Comparison of ENCODE assay signal across 32 mouse cellular contexts in genomic region chr2:21474957-21475356, GRCm38 (mm10).
"Had no signal": no experiment of that assay in that cellular context is flagged by ENCODE, and none has a peak within 500 bp of the region (broad histone marks: within the 10 kb centered on the region; RNA-seq: fewer than 3 reads in every experiment).

No protein-coding gene starts in this region.

- H3K27ac ChIP-seq: left cerebral cortex, adult 2 months; limb, embryonic 10.5 days; limb, embryonic 12.5 days; limb, embryonic 13.5 days; limb, embryonic 15.5 days; liver, embryonic 12.5 days; liver, embryonic 13.5 days; liver, embryonic 14.5 days; liver, embryonic 15.5 days; lung, embryonic 15.5 days; macrophage; midbrain, embryonic 10.5 days; midbrain, embryonic 12.5 days; midbrain, embryonic 13.5 days; midbrain, embryonic 15.5 days had no signal

- DNase-seq: left cerebral cortex, postnatal 4 days; liver; liver, embryonic 13.5 days; liver, postnatal 0 days; lung, adult 18-20 months; lung, adult 2 months; lung, embryonic 14.5 days; lung, postnatal 10 days; lung, postnatal 14 days; lung, postnatal 36 days; lung, postnatal 4 days; midbrain, embryonic 14.5 days had no signal

- H3K36me3 ChIP-seq: limb, embryonic 10.5 days; limb, embryonic 12.5 days; limb, embryonic 13.5 days; limb, embryonic 15.5 days; liver, embryonic 12.5 days; liver, embryonic 13.5 days; liver, embryonic 15.5 days; lung, embryonic 15.5 days; midbrain, embryonic 10.5 days; midbrain, embryonic 12.5 days; midbrain, embryonic 13.5 days; midbrain, embryonic 15.5 days had no signal

- H3K4me3 ChIP-seq: left cerebral cortex, adult 2 months; limb, embryonic 10.5 days; limb, embryonic 12.5 days; limb, embryonic 13.5 days; limb, embryonic 15.5 days; liver, embryonic 12.5 days; liver, embryonic 13.5 days; liver, embryonic 15.5 days; lung, embryonic 15.5 days; megakaryocyte, embryonic 14.5 days; midbrain, embryonic 10.5 days; midbrain, embryonic 12.5 days; midbrain, embryonic 13.5 days; midbrain, embryonic 15.5 days; myocyte had no signal

- H3K4me2 ChIP-seq: limb, embryonic 12.5 days; limb, embryonic 13.5 days; limb, embryonic 15.5 days; liver, embryonic 11.5 days; liver, embryonic 12.5 days; liver, embryonic 13.5 days; liver, embryonic 15.5 days; lung, embryonic 14.5 days; lung, embryonic 15.5 days; midbrain, embryonic 11.5 days; midbrain, embryonic 12.5 days; midbrain, embryonic 13.5 days; midbrain, embryonic 15.5 days had no signal

- ATAC-seq: liver, embryonic 12.5 days; liver, postnatal 0 days; lung, postnatal 0 days; midbrain, embryonic 13.5 days; midbrain, embryonic 15.5 days; midbrain, embryonic 16.5 days had no signal

- H3K9me3 ChIP-seq: limb, embryonic 10.5 days; limb, embryonic 12.5 days; limb, embryonic 13.5 days; limb, embryonic 15.5 days; liver, embryonic 12.5 days; liver, embryonic 13.5 days; liver, embryonic 15.5 days; lung, embryonic 15.5 days; midbrain, embryonic 10.5 days; midbrain, embryonic 12.5 days; midbrain, embryonic 13.5 days; midbrain, embryonic 15.5 days had no signal

- H3K4me1 ChIP-seq: limb, embryonic 10.5 days; limb, embryonic 12.5 days; limb, embryonic 13.5 days; limb, embryonic 15.5 days; liver, embryonic 12.5 days; liver, embryonic 13.5 days; liver, embryonic 15.5 days; lung, embryonic 15.5 days; megakaryocyte, embryonic 14.5 days; midbrain, embryonic 10.5 days; midbrain, embryonic 12.5 days; midbrain, embryonic 13.5 days; midbrain, embryonic 15.5 days had no signal

- H3K27me3 ChIP-seq: limb, embryonic 12.5 days; limb, embryonic 13.5 days; limb, embryonic 15.5 days; liver, embryonic 12.5 days; liver, embryonic 13.5 days; liver, embryonic 15.5 days; lung, embryonic 15.5 days; megakaryocyte, embryonic 14.5 days; midbrain, embryonic 12.5 days; midbrain, embryonic 13.5 days; midbrain, embryonic 15.5 days had no signal

- H3K9ac ChIP-seq: limb, embryonic 12.5 days; limb, embryonic 13.5 days; limb, embryonic 15.5 days; liver, embryonic 12.5 days; liver, embryonic 13.5 days; liver, embryonic 14.5 days; liver, embryonic 15.5 days; liver, postnatal 0 days; lung, embryonic 14.5 days; lung, embryonic 15.5 days; midbrain, embryonic 12.5 days; midbrain, embryonic 13.5 days; midbrain, embryonic 15.5 days had no signal
